Mouse (Mus musculus) heart, postnatal 0 days (tissue): ENCODE results near the gene Gpc5.

Experiments
- CTCF ChIP-seq: IDR thresholded peaks from 2 replicates; pipeline ENCODE4 v1.5.1; 2016; ENCODE audit warnings: antibody characterized with exemption, control low read depth, low read depth
- EP300 ChIP-seq: IDR thresholded peaks from 2 replicates; pipeline ENCODE4 v1.6.1; 2016; ENCODE audit warnings: antibody characterized with exemption, low read depth

DNA sequence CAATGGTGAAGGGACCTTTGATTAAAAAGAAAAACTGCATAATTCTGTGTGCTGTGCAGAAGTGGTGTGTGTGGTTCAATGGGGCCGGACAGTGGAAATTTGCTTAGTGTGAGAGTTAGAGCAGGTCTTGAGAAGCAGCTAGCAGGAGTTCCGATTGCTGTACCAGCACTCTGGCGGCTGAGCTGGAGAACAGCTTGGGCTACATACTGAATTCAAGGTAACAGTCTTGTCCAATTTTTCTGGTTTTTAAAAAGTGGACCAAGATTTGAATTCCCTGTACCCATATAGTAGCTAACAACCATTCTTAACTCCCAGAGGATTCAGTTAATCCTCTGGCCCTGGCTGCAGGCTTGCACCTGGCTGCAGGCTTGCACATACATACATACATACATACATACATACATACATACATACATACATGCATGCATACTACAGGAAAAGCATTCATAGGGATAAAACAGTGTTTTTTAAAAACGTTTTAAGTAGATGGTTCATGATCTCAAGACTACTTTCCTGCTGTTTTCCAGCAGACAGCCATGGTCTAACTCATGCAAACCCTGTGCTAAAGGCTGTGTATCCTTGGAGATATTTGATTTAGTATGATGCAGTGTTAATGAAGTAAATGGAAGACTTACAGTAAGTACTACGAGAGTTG lies 40.8 kb upstream of the Gpc5 start:
- no peak for TF ChIP-seq EP300
- TF ChIP-seq CTCF: no peak
